10 mouse cellular contexts compared by ENCODE assay signal in genomic region chr4:70258205-70258604, GRCm38 (mm10).
DNase-seq lines count a peak whose midpoint lies in the region; ATAC-seq and TF ChIP-seq lines count a peak whose summit lies in the region.
"Had no signal": no experiment of that assay in that cellular context is flagged by ENCODE, and none has a peak within 500 bp of the region (broad histone marks: within the 10 kb centered on the region; RNA-seq: fewer than 3 reads in every experiment).

No protein-coding gene starts in this region.

- H3K27me3 ChIP-seq in kidney, embryonic 16.5 days (ENCODE audit: insufficient read depth, low read length), result no peaks in the 10 kb centered on the region
- no peaks in the 10 kb centered on the region for H3K27me3 ChIP-seq in stomach, postnatal 0 days (ENCODE audit: control insufficient read depth, insufficient read depth, low read length)
- H3K27me3 ChIP-seq: lung, embryonic 15.5 days had no signal

- H3K27ac ChIP-seq in kidney, embryonic 16.5 days (ENCODE audit: low read length), result no peak overlapping the region
- H3K27ac ChIP-seq in stomach, postnatal 0 days (replicated peaks), result no peak overlapping the region
- H3K27ac ChIP-seq: lung, embryonic 15.5 days had no signal

- DNase-seq in kidney, postnatal 4 days, result peak; percentile 10 to 11
- peak; percentile 79 to 87 for DNase-seq in cerebellum, postnatal 10 days
- peak; percentile 53 to 72 for DNase-seq in layer of hippocampus, postnatal 10 days (ENCODE audit: low spot score in 2 of 2)
- peak; percentile 91 to 92 for DNase-seq in right cerebral cortex, postnatal 10 days (ENCODE audit: low spot score in 2 of 2)
- DNase-seq in lung, adult 18-20 months, result no peak
- no peak for DNase-seq in embryo, embryonic 10.5 days (ENCODE audit: low spot score)
- DNase-seq in stomach, postnatal 0 days (ENCODE audit: low spot score), result no peak
- DNase-seq: adrenal gland, adult 8-10 months had no signal

- no peaks in the 10 kb centered on the region for H3K4me1 ChIP-seq in kidney, embryonic 16.5 days (ENCODE audit: insufficient read depth, low read length)
- no peaks in the 10 kb centered on the region for H3K4me1 ChIP-seq in stomach, postnatal 0 days (replicated peaks; ENCODE audit: control insufficient read depth, insufficient read depth)
- H3K4me1 ChIP-seq: lung, embryonic 15.5 days had no signal

- ATAC-seq in kidney, embryonic 16.5 days (ENCODE audit: low FRiP score, low TSS enrichment), result no peak
- no peak for ATAC-seq in stomach, postnatal 0 days (ENCODE audit: low FRiP score, low TSS enrichment)

- H3K4me3 ChIP-seq in kidney, embryonic 16.5 days (ENCODE audit: low read length), result no peak overlapping the region
- H3K4me3 ChIP-seq in stomach, postnatal 0 days (ENCODE audit: low read depth, low read length), result no peak overlapping the region
- H3K4me3 ChIP-seq: lung, embryonic 15.5 days had no signal

- no peak for TF ChIP-seq CTCF in stomach, postnatal 0 days (IDR thresholded peaks at IDR 0.05; ENCODE audit: low read depth)

- H3K9ac ChIP-seq in kidney, embryonic 16.5 days (replicated peaks; ENCODE audit: low read length), result no peak overlapping the region
- H3K9ac ChIP-seq in stomach, postnatal 0 days (ENCODE audit: low read length), result no peak overlapping the region
- H3K9ac ChIP-seq: lung, embryonic 15.5 days had no signal

- WGBS in kidney, embryonic 16.5 days, result 87% methylated on average over 6 of the region's 6 CpGs
- WGBS in stomach, postnatal 0 days, result 88% methylated on average over 6 of the region's 6 CpGs

- H3K4me2 ChIP-seq in kidney, embryonic 16.5 days (replicated peaks; ENCODE audit: low read depth, low read length), result no peak overlapping the region
- H3K4me2 ChIP-seq in stomach, postnatal 0 days (replicated peaks; ENCODE audit: low read depth), result no peak overlapping the region
- H3K4me2 ChIP-seq: lung, embryonic 15.5 days had no signal

- no peaks in the 10 kb centered on the region for H3K9me3 ChIP-seq in kidney, embryonic 16.5 days (ENCODE audit: low read length)
- no peaks in the 10 kb centered on the region for H3K9me3 ChIP-seq in stomach, postnatal 0 days (ENCODE audit: control insufficient read depth, low read length)
- H3K9me3 ChIP-seq: lung, embryonic 15.5 days had no signal

- no peak for TF ChIP-seq EP300 in stomach, postnatal 0 days (optimal IDR thresholded peaks at IDR 0.05)

- H3K36me3 ChIP-seq in kidney, embryonic 16.5 days (ENCODE audit: insufficient read depth, low read length), result peaks cover 36% of the 10 kb centered on the region
- no peaks in the 10 kb centered on the region for H3K36me3 ChIP-seq in stomach, postnatal 0 days (ENCODE audit: control insufficient read depth, insufficient read depth, low read length)

Comparison
In these comparisons a context has a peak if more than half of its experiments do, and no peak if none do; other contexts are left out.
1. DNase-seq: peak in kidney, postnatal 4 days (2 of 2), cerebellum, postnatal 10 days (2 of 2), layer of hippocampus, postnatal 10 days (2 of 2) and right cerebral cortex, postnatal 10 days (2 of 2); none in lung, adult 18-20 months (0 of 2), embryo, embryonic 10.5 days (single experiment) and stomach, postnatal 0 days (single experiment).